Mouse (Mus musculus): ENCODE data around the gene Lats1.
"Not testable (repeated sequence)": the region's sequence is repeated elsewhere in the genome, so short reads cannot be mapped to it uniquely, and the experiment has no call there.

Lats1 gene

DNA sequence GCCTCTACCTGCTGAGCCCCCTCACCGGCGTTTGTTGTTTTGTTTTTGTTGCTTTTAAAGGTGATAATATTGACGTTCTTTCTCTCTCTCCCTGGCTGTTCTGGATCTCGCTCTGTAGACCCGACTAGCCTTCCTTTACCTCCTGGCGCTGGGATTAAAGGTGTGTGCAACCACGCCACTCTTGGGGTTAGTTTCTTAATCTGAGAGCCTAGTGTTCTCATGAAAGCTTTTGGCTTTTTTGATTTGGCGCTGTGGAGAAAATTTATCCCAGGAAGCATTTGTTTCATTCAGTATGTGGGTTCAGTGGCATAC is 45.4 kb downstream of the Lats1 start:
- no peak for DNase-seq (ENCODE audit: low spot score in 2 of 2)

- DNase-seq (ENCODE audit: low spot score in 2 of 2), result no peak
These were observed 46.0 kb downstream of the Lats1 start for GRCm38 (mm10) chr10:7727011-7727410.

GRCm38 (mm10) chr10:7731582-7731981 is 50.6 kb downstream of the Lats1 start:
- DNase-seq (ENCODE audit: low spot score in 2 of 2), result no peak

DNA sequence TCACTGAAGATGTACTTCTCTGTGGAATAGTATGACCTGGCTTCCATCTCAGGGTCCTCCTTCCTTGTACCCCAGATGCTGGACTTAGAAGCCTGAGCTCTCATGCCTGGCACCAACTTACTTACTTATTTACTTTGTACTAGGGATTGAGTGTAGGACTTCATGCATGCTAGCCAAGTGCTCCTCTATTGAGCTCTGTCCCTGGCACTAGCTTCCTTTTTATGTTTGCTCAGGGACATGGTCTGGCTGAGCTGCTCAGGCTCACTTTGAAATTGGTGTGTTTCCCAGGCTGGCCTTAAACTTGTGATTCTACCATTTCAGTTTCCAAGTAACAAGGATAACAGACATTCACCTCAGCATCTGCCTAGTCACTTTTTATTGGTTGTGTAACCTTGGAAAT is 56.1 kb downstream of the Lats1 start:
- no peak for DNase-seq (ENCODE audit: low spot score in 2 of 2)

DNA sequence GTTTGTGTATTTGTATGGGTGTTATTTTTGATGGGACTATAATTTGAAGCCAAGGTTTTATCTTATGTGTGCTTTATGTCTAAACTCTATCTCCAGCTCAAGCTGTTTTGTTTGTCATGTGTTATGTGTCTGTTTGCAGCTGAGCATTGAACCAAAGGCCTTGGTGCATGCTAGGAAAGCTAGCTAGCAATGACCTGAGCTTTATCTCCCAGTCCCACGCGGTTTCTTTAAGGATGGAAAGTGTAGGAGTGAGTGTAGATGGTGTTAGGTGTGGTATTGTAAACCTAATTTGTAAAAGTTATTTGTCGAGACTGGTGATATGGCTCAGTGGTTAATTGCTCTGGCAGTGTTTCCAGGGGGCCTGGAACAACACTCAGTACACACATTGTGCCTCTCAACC is 56.9 kb downstream of the Lats1 start:
- DNase-seq (ENCODE audit: low spot score in 2 of 2), result no peak

- not testable (repeated sequence) for DNase-seq (ENCODE audit: low spot score in 2 of 2)
These were observed 64.5 kb downstream of the Lats1 start for GRCm38 (mm10) chr10:7745528-7745927.

GRCm38 (mm10) chr10:7748752-7749151 is 67.7 kb downstream of the Lats1 start:
- DNase-seq (ENCODE audit: low spot score in 2 of 2), result no peak

- DNase-seq (ENCODE audit: low spot score in 2 of 2), result no peak
These were observed 76.5 kb downstream of the Lats1 start for GRCm38 (mm10) chr10:7757544-7757943.
